Mouse (Mus musculus): Measurements from ENCODE around the gene Dlat. TPM values are rescaled to one million over a fixed set of nuclear protein-coding genes. Genes with fewer than 3 reads are reported as not detected.

Dlat gene
- polyA plus RNA-seq, 1 experiment = 5.2 TPM

DNA sequence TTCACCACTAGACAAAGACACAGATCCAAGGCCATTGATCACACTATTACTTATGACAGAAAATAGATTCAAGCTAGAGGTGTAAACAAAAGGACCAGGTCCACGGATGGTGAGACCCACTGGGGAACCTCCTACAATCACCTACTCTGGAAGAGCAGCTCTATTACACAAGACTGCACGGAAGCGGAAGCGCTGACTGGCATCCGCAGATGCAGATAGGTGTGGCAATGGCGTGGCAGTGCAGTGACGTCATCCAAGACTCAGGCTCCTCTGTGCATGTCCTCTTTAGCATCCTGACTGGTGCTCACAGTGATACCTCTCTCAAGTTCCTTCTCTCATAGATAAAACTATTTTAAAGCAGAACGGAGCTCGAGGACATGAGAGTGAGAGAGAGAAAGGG is 66.6 kb downstream of the Dlat start:
- DNase-seq (ENCODE audit: low read depth in 1 of 2, low spot score in 2 of 2) = no peak
- WGBS = 86% methylated on average over 9 of the region's 9 CpGs
- Histone ChIP-seq H3K4me3 (ENCODE audit: extremely low read depth, insufficient read depth, insufficient read length) (no peak overlapping the region), H3K27ac (ENCODE audit: insufficient read depth, low read length) (no peak overlapping the region), H3K27me3 (ENCODE audit: control insufficient read depth, insufficient read depth, low read length) (no peaks in the 10 kb centered on the region), H3K4me1 (ENCODE audit: control insufficient read depth, insufficient read depth, insufficient read length) (0 out of 2 replicates have a peak, but pooled peaks cover 2% of the 10 kb centered on the region), H3K36me3 (ENCODE audit: control insufficient read depth, insufficient read depth, low read length) (peaks cover 20% of the 10 kb centered on the region)
- TF ChIP-seq POLR2A (IDR thresholded peaks at IDR 0.05; ENCODE audit: low read depth, low read length) = no peak
- no peak for TF ChIP-seq CTCF (IDR thresholded peaks at IDR 0.05; ENCODE audit: extremely low read depth, insufficient read depth, insufficient read length, insufficient replicate concordance)

DNA sequence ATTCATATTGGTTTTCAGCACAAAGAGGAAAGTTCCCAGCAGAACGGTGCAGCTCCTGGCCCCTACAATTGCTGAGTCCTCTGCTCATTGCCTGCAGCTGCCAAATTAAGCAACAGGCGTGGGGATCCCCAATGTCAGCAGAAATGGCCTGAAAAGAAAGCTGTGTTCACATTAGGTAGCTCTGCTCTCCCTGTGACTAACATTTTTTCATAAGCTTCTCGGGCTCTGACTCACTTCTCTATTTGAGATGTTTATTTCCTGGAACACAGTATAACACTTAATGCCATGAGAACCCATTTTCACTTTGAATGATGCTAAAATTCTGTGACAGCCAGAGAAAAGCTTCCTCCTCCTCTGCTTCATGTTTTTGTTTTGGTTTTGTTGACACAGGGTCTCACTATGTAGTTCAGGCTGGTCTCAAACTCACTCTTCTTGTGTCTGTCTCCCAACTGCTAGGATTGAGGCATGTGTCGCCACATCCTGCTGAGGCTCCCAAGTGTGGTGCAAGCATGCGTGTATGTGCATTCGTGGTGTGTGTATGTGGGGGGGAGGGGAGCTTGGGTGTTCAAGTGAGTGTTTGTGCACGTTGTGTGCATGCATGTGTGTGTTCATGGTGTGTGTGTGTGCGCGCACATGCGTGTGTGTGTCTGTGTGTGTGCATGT is 68.6 kb downstream of the Dlat start:
- Histone ChIP-seq H3K27ac (ENCODE audit: insufficient read depth, low read length) (no peak overlapping the region), H3K4me3 (ENCODE audit: extremely low read depth, insufficient read depth, insufficient read length) (no peak overlapping the region), H3K4me1 (ENCODE audit: control insufficient read depth, insufficient read depth, insufficient read length) (0 out of 2 replicates have a peak, but pooled peaks cover 2% of the 10 kb centered on the region), H3K36me3 (ENCODE audit: control insufficient read depth, insufficient read depth, low read length) (peaks cover 6% of the 10 kb centered on the region; the same call in 1 of the 2 replicates), H3K27me3 (ENCODE audit: control insufficient read depth, insufficient read depth, low read length) (no peaks in the 10 kb centered on the region)
- DNase-seq (ENCODE audit: low read depth in 1 of 2, low spot score in 2 of 2) = no peak
- no peak for TF ChIP-seq CTCF (IDR thresholded peaks at IDR 0.05; ENCODE audit: extremely low read depth, insufficient read depth, insufficient read length, insufficient replicate concordance)
- TF ChIP-seq POLR2A (IDR thresholded peaks at IDR 0.05; ENCODE audit: low read depth, low read length) = no peak
- 49% methylated on average over 10 of the region's 10 CpGs for WGBS

DNA sequence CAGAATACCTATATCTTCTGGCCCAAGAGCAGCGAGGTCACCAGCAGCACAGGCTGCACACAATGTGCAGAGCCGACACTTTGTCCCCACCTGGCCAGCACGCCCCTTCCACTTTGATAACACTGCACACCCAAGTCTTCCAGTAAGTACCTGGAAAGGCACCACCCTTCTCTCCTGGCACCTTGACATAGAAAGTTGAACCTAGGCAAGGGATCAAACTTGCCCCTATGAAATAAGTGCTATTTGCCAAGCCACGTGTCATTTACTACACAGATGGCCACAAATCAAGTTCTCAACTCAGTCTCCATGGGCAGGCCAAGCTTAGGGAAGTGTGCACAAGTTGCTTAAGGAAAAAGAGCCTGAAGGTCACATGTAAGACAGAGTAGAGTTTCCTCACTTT is 72.6 kb downstream of the Dlat start:
- Histone ChIP-seq H3K36me3 (ENCODE audit: control insufficient read depth, insufficient read depth, low read length) (no peaks in the 10 kb centered on the region), H3K4me1 (ENCODE audit: control insufficient read depth, insufficient read depth, insufficient read length) (0 out of 2 replicates have a peak, but pooled peaks cover 2% of the 10 kb centered on the region), H3K4me3 (ENCODE audit: extremely low read depth, insufficient read depth, insufficient read length) (no peak overlapping the region), H3K27me3 (ENCODE audit: control insufficient read depth, insufficient read depth, low read length) (no peaks in the 10 kb centered on the region), H3K27ac (ENCODE audit: insufficient read depth, low read length) (no peak overlapping the region)
- no peak for DNase-seq (ENCODE audit: low read depth in 1 of 2, low spot score in 2 of 2)
- 86% methylated on average over 4 of the region's 4 CpGs for WGBS
- TF ChIP-seq CTCF (IDR thresholded peaks at IDR 0.05; ENCODE audit: extremely low read depth, insufficient read depth, insufficient read length, insufficient replicate concordance) (no peak), POLR2A (IDR thresholded peaks at IDR 0.05; ENCODE audit: low read depth, low read length) (no peak)

DNA sequence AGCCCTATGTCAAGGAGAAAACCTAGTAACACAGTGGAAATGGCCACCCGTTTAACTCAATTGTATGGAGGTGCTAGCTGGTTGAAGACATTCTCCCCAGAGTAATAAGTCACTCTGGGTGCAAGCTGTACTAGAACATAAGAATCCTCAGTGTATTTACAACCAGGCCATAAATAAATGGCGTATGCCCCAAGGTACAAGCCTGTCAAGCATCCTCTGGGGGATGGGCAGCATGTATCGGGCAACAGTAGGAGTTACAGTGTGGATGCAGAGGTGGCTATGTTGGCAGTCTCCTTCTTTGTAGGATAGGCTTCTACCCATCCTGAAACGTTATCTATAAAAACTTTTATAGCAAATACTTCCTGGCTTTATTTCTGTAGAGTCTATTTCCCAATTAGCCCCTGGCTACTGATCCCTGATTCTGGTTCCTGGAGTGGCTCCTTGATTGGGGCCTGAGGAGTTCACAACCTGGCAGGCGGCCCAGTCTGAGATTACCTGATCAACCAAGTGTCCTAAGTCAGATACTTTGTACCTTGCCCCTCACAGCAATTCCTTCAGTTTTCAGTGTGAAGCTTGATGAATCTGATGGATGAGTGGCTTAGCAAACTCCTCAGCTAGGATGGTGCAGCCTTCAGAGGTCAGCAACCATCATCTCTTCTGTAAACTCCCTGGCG is 74.3 kb downstream of the Dlat start:
- H3K4me3 ChIP-seq (ENCODE audit: extremely low read depth, insufficient read depth, insufficient read length) = no peak overlapping the region
- TF ChIP-seq CTCF (IDR thresholded peaks at IDR 0.05; ENCODE audit: extremely low read depth, insufficient read depth, insufficient read length, insufficient replicate concordance) (no peak), POLR2A (IDR thresholded peaks at IDR 0.05; ENCODE audit: low read depth, low read length) (no peak)
- no peaks in the 10 kb centered on the region for H3K36me3 ChIP-seq (ENCODE audit: control insufficient read depth, insufficient read depth, low read length)
- H3K27ac ChIP-seq (ENCODE audit: insufficient read depth, low read length) = no peak overlapping the region
- H3K27me3 ChIP-seq (ENCODE audit: control insufficient read depth, insufficient read depth, low read length) = no peaks in the 10 kb centered on the region
- 0 out of 2 replicates have a peak, but pooled peaks cover 2% of the 10 kb centered on the region for H3K4me1 ChIP-seq (ENCODE audit: control insufficient read depth, insufficient read depth, insufficient read length)
- WGBS = 89% methylated on average over 6 of the region's 6 CpGs
- no peak for DNase-seq (ENCODE audit: low read depth in 1 of 2, low spot score in 2 of 2)

Other genes starting within 250 kb of the Dlat start
- 0.14 TPM in 2 replicates for gene Plet1, start 165.3 kb downstream of the Dlat start, polyA plus RNA-seq (2012; rRNA removed)
- 27.8 and 56.4 TPM in 2 replicates for gene Pts, start 131.1 kb downstream of the Dlat start, polyA plus RNA-seq (2012; rRNA removed)
- gene Il18, start 105.0 kb downstream of the Dlat start, polyA plus RNA-seq (2012; rRNA removed) = 10.7 and 12.6 TPM in 2 replicates
- gene Bco2, start 104.6 kb downstream of the Dlat start, polyA plus RNA-seq (2012; rRNA removed) = 0.54 and 0.62 TPM in 2 replicates
- gene Tex12, start 98.5 kb downstream of the Dlat start, polyA plus RNA-seq (2012; rRNA removed) = not detected in 2 replicates
- 70.6 and 73.2 TPM in 2 replicates for gene Sdhd, start 56.0 kb downstream of the Dlat start, polyA plus RNA-seq (2012; rRNA removed)
- gene Timm8b, start 55.9 kb downstream of the Dlat start, polyA plus RNA-seq (2012; rRNA removed) = 39.0 and 67.3 TPM in 2 replicates
- gene Pih1d2, start 42.5 kb downstream of the Dlat start, polyA plus RNA-seq (2012; rRNA removed) = 0.07 and 0.18 TPM in 2 replicates
- 4.0 and 4.4 TPM in 2 replicates for gene Nkapd1, start 42.3 kb downstream of the Dlat start, polyA plus RNA-seq (2012; rRNA removed)
- 0.35 and 0.73 TPM in 2 replicates for gene Dixdc1, start 79.7 kb upstream of the Dlat start, polyA plus RNA-seq (2012; rRNA removed)
- gene 2310030G06Rik, start 86.8 kb upstream of the Dlat start, polyA plus RNA-seq (2012; rRNA removed) = 0.71 and 0.94 TPM in 2 replicates
- 13.5 and 19.8 TPM in 2 replicates for gene Cryab, start 91.5 kb upstream of the Dlat start, polyA plus RNA-seq (2012; rRNA removed)
- gene Hspb2, start 92.6 kb upstream of the Dlat start, polyA plus RNA-seq (2012; rRNA removed) = 5.4 and 6.0 TPM in 2 replicates
- gene Fdxacb1, start 108.5 kb upstream of the Dlat start, polyA plus RNA-seq (2012; rRNA removed) = 2.6 and 3.2 TPM in 2 replicates
- 10.4 and 12.3 TPM in 2 replicates for gene Alg9, start 115.2 kb upstream of the Dlat start, polyA plus RNA-seq (2012; rRNA removed)
- 9.2 and 10.5 TPM in 2 replicates for gene 1110032A03Rik, start 115.7 kb upstream of the Dlat start, polyA plus RNA-seq (2012; rRNA removed)
- gene Ppp2r1b, start 185.5 kb upstream of the Dlat start, polyA plus RNA-seq (2012; rRNA removed) = 8.6 and 10.2 TPM in 2 replicates